Mouse (Mus musculus) liver, embryonic 15.5 days (tissue): ENCODE data around the gene Scn1b. TPM values are rescaled to one million over a fixed set of nuclear protein-coding genes. Genes with fewer than 3 reads are reported as not detected.

Experiments used
- ATAC-seq: fragments of 200-750 bp; cut with Nextera tagmentation; 2 replicates; pipeline ENCODE4 v1.8.0; 2017; ENCODE audit warnings: moderate number of reproducible peaks, mild to moderate bottlenecking, moderate library complexity; ENCODE audit not compliant: insufficient read depth
- H3K27ac ChIP-seq: fragments of 300-500 bp; sonication (generic); replicated peaks from 2 replicates; pipeline ENCODE4 v1.5.1; 2015; ENCODE audit warnings: mild to moderate bottlenecking, inconsistent platforms
- H3K27me3 ChIP-seq: fragments of 300-500 bp; sonication (generic); 2 replicates; pipeline ENCODE4 v1.6.1; 2015; ENCODE audit warnings: mild to moderate bottlenecking, inconsistent platforms
- H3K36me3 ChIP-seq: fragments of 300-500 bp; sonication (generic); replicated peaks from 2 replicates; pipeline ENCODE4 v1.6.1; 2015; ENCODE audit warnings: moderate library complexity, mild to moderate bottlenecking, inconsistent platforms
- H3K4me1 ChIP-seq: fragments of 300-500 bp; sonication (generic); replicated peaks from 2 replicates; pipeline ENCODE4 v1.6.1; 2015; ENCODE audit warnings: inconsistent platforms
- H3K4me2 ChIP-seq: fragments of 300-500 bp; sonication (generic); 2 replicates; pipeline ENCODE4 v1.6.1; 2015; ENCODE audit warnings: moderate library complexity, mild to moderate bottlenecking, inconsistent platforms
- H3K4me3 ChIP-seq: fragments of 300-500 bp; sonication (generic); replicated peaks from 2 replicates; pipeline ENCODE4 v1.5.1; 2015; ENCODE audit warnings: mild to moderate bottlenecking, inconsistent platforms
- H3K9ac ChIP-seq: fragments of 300-500 bp; sonication (generic); 2 replicates; pipeline ENCODE4 v1.6.1; 2015; ENCODE audit warnings: moderate library complexity, mild to moderate bottlenecking, inconsistent platforms
- H3K9me3 ChIP-seq: fragments of 300-500 bp; sonication (generic); replicated peaks from 2 replicates; pipeline ENCODE4 v1.6.1; 2016; ENCODE audit warnings: inconsistent platforms
- WGBS: fragments of 180-500 bp; shearing (Covaris S2); methylation state at CpG from one replicate; pipeline ENCODE4 v1.1.7; 2015; ENCODE audit warnings: mixed read lengths; ENCODE audit not compliant: insufficient replicate concordance; 5-methylcytosine and 5-hydroxymethylcytosine counted together
- polyA plus RNA-seq: library from polyadenylated mRNA; unstranded; fragments of >200 nt; fragmentation: Nextera tagmentation; extraction: Ambion mirVana; gene quantifications from 2 replicates; pipeline ENCODE4 v1.2.1, GENCODE M21; 2015

The Scn1b gene
- polyA plus RNA-seq, 1 experiment from 2014 or later, result 1.0 TPM

DNA sequence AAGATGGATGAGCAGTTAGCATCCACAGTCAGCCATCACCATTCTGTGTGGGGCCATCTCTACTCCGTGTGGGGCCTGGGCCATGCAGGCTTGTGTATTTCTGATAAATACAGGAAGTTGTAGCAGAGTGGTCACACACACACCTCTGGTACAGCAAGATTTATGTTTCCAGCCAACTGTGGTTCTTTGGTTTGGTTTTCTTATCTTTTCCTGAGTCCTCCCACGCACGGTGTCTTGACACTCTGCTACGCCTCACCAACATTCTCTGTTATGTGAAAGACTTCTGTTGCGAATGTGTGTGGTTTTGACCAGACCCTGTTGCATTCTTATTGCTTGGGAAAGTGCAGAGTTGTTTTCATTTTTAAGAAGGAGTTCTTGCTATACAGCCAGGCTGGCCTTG, 34.0 kb upstream of the Scn1b start:
- no peak overlapping the region for H3K4me3 ChIP-seq
- no peaks in the 10 kb centered on the region for H3K9me3 ChIP-seq
- no peaks in the 10 kb centered on the region for H3K36me3 ChIP-seq
- WGBS, result 18% methylated on average over 5 of the region's 5 CpGs
- 0 out of 2 replicates have a peak, but pooled peaks have one; percentile 25 for ATAC-seq
- no peaks in the 10 kb centered on the region for H3K27me3 ChIP-seq
- no peak overlapping the region for H3K27ac ChIP-seq
- peaks cover 6% of the 10 kb centered on the region; the same call in 1 of the 2 replicates for H3K4me1 ChIP-seq
- no peak overlapping the region for H3K4me2 ChIP-seq
- H3K9ac ChIP-seq, result no peak overlapping the region

DNA sequence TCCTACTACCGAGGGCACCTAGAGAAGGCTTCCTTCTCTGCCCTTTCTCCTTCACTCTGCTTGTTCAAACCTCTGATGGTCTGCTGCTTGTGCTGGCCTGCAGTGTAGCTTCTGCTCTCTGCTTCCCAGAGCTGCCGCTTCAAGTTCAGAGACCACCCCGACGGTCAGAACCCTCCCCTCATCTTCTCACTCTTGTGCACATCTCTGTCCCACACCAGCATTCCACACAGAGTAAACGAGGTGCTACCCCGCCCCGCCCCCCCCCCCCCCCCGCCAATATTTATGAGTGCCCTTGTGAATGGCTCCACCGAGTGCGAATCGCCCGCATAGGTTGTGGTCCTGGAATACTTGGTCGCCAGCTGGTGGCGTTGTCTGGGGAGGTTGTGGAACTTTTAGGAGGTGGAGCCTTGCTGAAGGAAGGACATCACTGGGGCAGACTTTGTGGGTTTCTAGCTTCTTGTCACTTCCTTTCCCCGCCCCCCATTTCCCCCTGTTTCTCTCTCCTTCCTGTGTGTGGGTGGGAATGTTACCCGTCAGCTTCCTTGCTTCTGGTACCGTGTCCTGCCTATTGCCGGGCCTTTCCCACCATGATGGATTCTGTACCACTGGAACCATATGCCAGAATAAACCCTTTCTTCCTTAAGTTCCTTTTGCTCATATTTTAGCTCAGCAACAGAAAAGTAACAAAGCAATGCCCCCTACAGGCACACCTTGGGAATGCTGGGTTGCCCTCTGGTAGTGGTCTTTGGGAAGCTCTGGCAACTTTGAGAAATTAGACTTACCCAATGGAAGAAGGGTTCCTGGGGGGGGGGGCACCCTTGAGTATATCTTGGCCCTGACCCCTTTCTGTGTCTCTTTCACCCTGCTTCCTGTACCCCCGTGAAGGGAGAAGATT, 29.5 kb upstream of the Scn1b start:
- 8% methylated on average over 19 of the region's 19 CpGs for WGBS
- peaks cover 22% of the 10 kb centered on the region for H3K4me1 ChIP-seq
- ATAC-seq, result 0 out of 2 replicates have a peak, but pooled peaks have one; percentile 21
- H3K36me3 ChIP-seq, result no peaks in the 10 kb centered on the region
- H3K4me3 ChIP-seq, result no peak overlapping the region; the same call in 1 of the 2 replicates
- H3K4me2 ChIP-seq, result peak overlapping the region; percentile 49
- H3K9me3 ChIP-seq, result no peaks in the 10 kb centered on the region
- H3K9ac ChIP-seq, result no peak overlapping the region
- no peaks in the 10 kb centered on the region for H3K27me3 ChIP-seq
- H3K27ac ChIP-seq, result peak overlapping the region; percentile 72

DNA sequence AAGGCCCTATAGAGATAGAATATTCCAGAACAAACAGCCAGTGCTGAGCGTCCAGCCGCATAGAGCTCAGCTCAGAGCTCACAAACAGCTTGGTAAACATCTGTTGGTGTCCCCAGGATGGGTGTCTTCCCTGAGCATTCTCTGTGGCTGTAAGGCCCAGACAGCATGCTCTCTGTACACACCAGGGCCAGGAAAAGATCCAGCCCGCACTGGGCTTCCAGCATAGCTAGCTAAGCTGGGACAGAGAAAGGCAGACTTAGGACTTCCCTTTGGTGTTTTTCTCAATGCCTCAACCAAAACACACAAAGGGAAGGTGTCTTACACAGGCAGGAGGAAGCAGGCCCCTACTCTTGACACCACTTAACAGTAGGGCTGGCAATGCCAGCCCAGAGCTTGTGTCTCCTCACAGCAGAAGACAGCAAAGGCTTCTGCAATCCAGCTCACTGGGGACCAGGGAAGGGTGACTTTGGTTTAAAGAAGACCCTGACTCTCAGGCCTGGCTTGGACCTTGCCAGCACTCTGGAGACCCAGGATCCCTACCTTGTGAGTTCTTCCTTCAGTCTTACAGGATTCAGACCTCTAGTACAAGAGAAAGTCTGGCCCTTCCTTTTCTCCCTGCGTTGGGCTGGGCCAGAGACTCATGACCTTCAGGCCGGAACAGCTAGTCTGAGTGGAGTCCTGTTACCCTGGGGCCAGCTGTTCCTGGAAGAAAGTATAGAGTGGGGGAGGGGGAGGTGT, 28.7 kb upstream of the Scn1b start, which contains the start of gene Gramd1a:
Gramd1a (minus strand) TSS at position 601 of the 738 bp plus-strand sequence.
- H3K36me3 ChIP-seq, result no peaks in the 10 kb centered on the region
- H3K27ac ChIP-seq, result peak within 1 kb of the TSS; percentile 72
- H3K9ac ChIP-seq, result no peak within 1 kb of the TSS
- H3K27me3 ChIP-seq, result no peaks in the 10 kb centered on the region
- peak within 1 kb of the TSS; percentile 49 for H3K4me2 ChIP-seq
- H3K9me3 ChIP-seq, result no peaks in the 10 kb centered on the region
- no peak for ATAC-seq
- 47% methylated on average over 5 of the region's 5 CpGs for WGBS
- peaks cover 26% of the 10 kb centered on the region for H3K4me1 ChIP-seq
- H3K4me3 ChIP-seq, result no peak within 1 kb of the TSS; the same call in 1 of the 2 replicates

DNA sequence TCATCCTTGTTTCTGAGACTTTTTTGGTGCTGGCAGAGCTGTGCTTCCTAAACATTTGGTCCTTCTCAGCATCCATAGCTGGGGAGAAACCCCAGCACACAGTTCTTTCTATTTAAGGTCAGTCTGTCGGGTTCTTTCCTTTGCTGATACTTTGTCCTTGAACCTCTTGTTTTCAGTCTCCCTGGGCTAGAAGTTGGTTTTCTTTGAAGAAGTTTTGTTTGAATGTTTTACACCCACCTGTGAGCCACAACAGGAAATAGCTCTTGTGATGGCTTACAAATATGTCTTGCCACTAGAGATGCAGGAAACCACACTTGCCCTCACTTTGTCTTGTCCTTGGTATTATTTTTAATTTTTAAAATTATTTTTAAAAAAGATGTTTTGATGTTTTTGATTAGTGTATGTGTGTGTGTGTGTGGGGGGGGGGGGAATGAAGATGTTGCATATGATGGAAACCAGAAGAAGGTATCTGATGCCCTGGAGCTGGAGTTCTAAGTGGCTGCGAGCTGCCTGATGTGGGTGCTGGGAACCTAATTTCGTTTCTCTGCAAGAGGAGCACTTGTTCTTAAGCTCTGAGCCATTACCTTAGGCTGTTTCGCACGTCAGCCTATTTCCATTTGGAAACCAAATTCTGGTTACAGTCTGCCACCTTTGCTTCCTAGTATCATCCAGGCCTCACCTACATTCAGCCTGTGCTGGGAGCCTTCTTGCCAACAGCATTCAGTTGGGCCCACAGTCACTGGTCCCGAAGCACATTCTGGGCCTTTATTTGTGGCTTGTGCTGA, 26.9 kb upstream of the Scn1b start:
- Histone ChIP-seq H3K27me3 (no peaks in the 10 kb centered on the region), H3K36me3 (no peaks in the 10 kb centered on the region), H3K4me2 (no peak overlapping the region), H3K4me3 (no peak overlapping the region), H3K9ac (no peak overlapping the region), H3K27ac (no peak overlapping the region), H3K4me1 (peaks cover 40% of the 10 kb centered on the region), H3K9me3 (no peaks in the 10 kb centered on the region)
- no peak for ATAC-seq
- 64% methylated on average over 6 of the region's 6 CpGs for WGBS

DNA sequence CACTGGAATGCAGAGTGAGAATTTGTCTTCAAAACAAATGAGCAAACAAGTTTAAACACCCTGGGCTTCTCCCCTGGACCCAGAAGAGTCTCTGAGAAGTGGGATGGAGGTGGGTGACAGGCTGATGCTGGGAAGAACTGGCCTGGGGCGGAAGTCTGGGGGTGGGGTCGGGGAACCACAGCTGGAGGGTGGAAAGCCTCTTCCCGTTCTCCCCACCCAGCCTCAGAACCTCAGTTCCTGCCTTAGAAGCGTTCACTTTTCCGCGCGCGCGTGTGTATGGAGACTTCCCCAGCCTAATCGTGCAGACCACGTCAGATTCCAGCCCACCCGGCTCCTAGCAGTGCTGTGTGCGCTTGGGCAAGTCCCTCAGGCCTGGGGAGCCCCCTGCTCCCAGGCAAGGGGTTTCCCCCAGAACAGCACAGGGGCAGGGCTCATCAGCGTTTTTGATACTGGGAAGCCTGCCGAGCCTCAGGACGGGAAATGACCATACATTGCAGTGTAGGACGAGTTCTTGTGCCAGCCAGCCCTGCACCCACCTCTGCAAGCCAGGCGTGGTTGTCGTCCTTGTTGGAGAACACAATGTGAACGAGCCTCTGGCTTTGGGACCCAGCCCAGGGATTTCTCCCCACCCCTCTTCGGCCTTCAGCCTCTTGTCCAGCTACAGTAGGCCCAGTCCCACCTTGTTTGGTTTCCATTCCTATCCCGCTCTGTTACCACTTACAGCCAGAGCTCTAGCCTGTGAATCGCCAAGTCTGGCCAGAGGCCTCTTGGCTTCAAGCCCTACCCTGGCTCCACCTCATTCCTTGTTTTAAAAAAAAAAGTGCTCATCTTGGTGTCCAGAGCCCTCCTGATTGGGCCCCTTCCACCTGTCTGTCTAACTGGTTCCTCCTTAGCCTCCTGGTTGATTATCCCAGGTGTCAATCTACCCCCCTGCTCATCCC, 24.8 kb upstream of the Scn1b start:
- no peaks in the 10 kb centered on the region for H3K36me3 ChIP-seq
- H3K9ac ChIP-seq, result peak overlapping the region; percentile 72
- H3K27me3 ChIP-seq, result no peaks in the 10 kb centered on the region
- H3K4me1 ChIP-seq, result peaks cover 59% of the 10 kb centered on the region
- H3K27ac ChIP-seq, result peak overlapping the region; percentile 77
- peak overlapping the region; percentile 69 for H3K4me3 ChIP-seq
- WGBS, result 10% methylated on average over 23 of the region's 23 CpGs
- no peaks in the 10 kb centered on the region for H3K9me3 ChIP-seq
- H3K4me2 ChIP-seq, result peak overlapping the region; percentile 77
- peak; percentile 45 for ATAC-seq

DNA sequence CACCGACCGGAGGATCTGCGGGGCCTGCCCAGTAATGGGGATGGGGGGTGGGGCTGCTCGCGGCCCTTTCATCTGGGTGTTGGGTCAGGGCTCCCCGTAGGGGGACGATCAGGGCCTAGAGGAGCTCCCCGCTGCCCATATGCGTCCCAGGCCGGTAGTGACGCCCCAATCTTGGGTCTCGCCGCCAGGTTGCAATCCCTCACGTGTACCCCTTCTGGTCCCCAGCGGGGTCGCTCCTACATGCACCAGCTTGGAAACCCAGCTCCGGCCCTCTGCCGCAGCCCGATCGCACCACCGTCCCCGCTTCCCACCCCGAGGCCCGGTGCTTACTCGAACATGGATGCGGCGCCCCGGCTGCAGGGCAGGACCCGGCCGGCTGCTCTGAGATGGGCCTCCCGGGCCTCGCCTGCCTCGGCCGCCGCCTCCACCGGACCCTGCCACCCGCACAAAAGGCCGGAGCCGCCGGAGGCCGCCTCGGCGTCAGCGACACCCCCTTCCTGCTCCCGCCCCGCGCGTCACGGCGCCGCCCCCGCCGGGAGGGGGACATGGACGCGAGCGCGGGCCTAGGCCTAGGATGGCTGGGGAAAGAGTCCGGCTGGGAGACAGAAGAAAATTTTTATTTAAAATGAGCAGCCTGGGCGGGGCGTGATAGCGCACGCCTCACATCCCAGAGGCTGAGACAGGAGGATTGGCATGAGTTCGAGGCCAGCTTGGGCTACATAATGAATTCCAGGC, 23.9 kb upstream of the Scn1b start:
- H3K27ac ChIP-seq, result peak overlapping the region; percentile 77
- under 1% methylated on average over 62 of the region's 63 CpGs for WGBS
- H3K36me3 ChIP-seq, result no peaks in the 10 kb centered on the region
- peak; percentile 77 for ATAC-seq
- H3K9ac ChIP-seq, result peak overlapping the region; percentile 72
- H3K4me1 ChIP-seq, result peaks cover 68% of the 10 kb centered on the region
- no peaks in the 10 kb centered on the region for H3K9me3 ChIP-seq
- peak overlapping the region; percentile 77 for H3K4me2 ChIP-seq
- H3K27me3 ChIP-seq, result no peaks in the 10 kb centered on the region
- H3K4me3 ChIP-seq, result peak overlapping the region; percentile 69

DNA sequence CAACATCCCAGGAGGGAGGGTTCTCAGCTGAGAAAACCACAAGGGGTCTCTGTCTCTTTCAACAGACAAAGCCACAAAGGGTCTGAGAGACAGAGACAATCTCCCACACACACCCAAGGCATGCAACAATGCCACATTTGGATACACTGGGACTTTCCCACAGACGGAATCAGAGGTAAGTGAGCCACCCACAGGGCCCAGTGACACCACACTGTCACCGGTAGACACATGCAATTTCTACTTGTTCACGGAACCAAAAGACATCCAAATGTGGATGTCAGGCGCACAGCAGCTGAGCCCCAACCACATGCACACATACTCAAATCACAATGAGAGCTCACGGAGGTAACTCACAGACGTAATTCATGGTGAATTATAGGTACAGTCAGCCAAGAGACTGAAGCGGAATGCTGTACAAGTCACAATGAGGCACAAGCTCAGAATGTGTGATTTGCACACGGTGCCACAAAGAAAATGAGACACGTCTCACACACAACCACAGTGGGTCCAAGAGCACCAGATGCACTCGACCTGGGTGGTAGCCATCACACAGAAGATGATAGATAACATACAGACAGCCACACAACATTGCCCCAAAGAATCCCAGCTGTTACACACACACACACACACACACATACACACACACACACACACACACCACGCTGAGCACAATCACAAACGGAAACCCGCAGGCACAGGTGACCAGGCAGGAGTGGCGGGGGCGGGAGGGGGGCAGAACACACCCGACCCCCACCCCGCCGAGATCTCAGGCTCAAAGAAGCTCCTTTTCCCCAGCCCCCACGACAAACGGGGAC, 23.2 kb upstream of the Scn1b start:
- Histone ChIP-seq H3K4me1 (peaks cover 61% of the 10 kb centered on the region), H3K27ac (no peak overlapping the region), H3K4me2 (peak overlapping the region; percentile 77), H3K9ac (peak overlapping the region; percentile 72), H3K9me3 (no peaks in the 10 kb centered on the region), H3K27me3 (no peaks in the 10 kb centered on the region), H3K36me3 (no peaks in the 10 kb centered on the region), H3K4me3 (peak overlapping the region; percentile 69)
- no peak for ATAC-seq
- 3% methylated on average over 20 of the region's 20 CpGs for WGBS

DNA sequence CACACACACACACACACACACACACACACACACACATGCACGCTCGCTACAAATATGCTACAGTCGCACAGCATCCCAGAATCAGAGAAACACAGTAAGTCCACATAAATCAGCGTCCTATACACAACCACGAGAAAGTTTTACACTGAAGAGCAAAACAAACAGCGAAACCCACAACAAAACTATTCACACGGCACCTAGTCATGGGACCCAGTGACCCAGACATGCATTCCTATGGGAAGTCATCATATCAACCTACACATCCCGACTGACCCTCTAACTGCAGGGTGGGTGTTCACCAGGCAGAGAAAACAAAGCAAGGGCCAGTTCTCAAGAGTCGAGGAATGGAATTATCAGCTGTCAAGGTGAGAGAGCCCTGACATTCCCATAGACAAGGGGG, 22.5 kb upstream of the Scn1b start:
- Histone ChIP-seq H3K9ac (0 out of 2 replicates have a peak overlapping the region, but pooled peaks have one; percentile 0), H3K27me3 (no peaks in the 10 kb centered on the region), H3K4me1 (peaks cover 61% of the 10 kb centered on the region), H3K4me2 (peak overlapping the region; percentile 77), H3K4me3 (peak overlapping the region; percentile 69), H3K27ac (no peak overlapping the region), H3K36me3 (no peaks in the 10 kb centered on the region), H3K9me3 (no peaks in the 10 kb centered on the region)
- 24% methylated on average over 9 of the region's 9 CpGs for WGBS
- no peak for ATAC-seq

DNA sequence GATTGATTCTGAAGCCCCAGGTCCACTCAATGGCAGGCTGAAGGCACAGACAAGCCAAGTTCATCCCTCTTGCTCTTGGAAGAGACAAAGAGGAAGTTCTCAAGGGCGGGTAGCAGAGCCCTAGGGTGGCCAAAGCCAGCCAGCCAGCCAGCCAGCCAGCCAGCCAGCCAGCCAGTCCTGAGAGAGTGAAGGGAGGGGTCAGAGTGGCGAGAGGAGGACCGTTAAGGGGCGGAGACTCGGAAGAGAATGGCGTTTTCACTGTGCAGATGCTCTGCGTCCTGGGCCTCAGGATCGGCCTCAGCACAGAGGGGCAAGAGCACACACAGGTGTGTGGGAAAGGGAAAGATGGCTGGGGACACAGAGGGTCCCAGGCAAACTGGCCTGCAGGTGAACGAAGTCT, 22.0 kb upstream of the Scn1b start:
- Histone ChIP-seq H3K4me3 (peak overlapping the region; percentile 69), H3K27ac (peak overlapping the region; percentile 48), H3K4me2 (peak overlapping the region; percentile 77), H3K36me3 (peaks cover under 1% of the 10 kb centered on the region; the same call in 1 of the 2 replicates), H3K9me3 (no peaks in the 10 kb centered on the region), H3K9ac (no peak overlapping the region), H3K27me3 (no peaks in the 10 kb centered on the region), H3K4me1 (peaks cover 61% of the 10 kb centered on the region)
- ATAC-seq, result 0 out of 2 replicates have a peak, but pooled peaks have one; percentile 28
- 2% methylated on average over 9 of the region's 9 CpGs for WGBS
